Mouse (Mus musculus) forebrain, embryonic 11.5 days (tissue): Measurements from ENCODE around the gene Mfsd12. TPM values are rescaled to one million over a fixed set of nuclear protein-coding genes. Genes with fewer than 3 reads are reported as not detected.

Experiments
- ATAC-seq: fragments of 200-750 bp; cut with Nextera tagmentation; replicated peaks from 2 replicates; pipeline ENCODE4 v1.8.0; 2017; ENCODE audit warnings: moderate TSS enrichment; ENCODE audit not compliant: low FRiP score
- DNase-seq: peaks from one replicate; pipeline ENCODE4 v3.0.0-alpha.2; 2017; ENCODE audit warnings: low spot score
- H3K27ac ChIP-seq: fragments of 300-500 bp; sonication (generic); 2 replicates; pipeline ENCODE4 v1.5.1; 2014; ENCODE audit warnings: low read depth, low read length
- H3K27me3 ChIP-seq: fragments of 300-500 bp; sonication (generic); 2 replicates; pipeline ENCODE4 v1.6.1; 2014; ENCODE audit warnings: mild to moderate bottlenecking, low read length, mixed read lengths; ENCODE audit not compliant: control insufficient read depth, insufficient read depth
- H3K36me3 ChIP-seq: fragments of 300-500 bp; sonication (generic); 2 replicates; pipeline ENCODE4 v1.6.1; 2014; ENCODE audit warnings: mild to moderate bottlenecking, low read length, moderate library complexity, mixed read lengths; ENCODE audit not compliant: control insufficient read depth, insufficient read depth
- H3K4me1 ChIP-seq: fragments of 300-500 bp; sonication (generic); replicated peaks from 2 replicates; pipeline ENCODE4 v1.6.1; 2014; ENCODE audit warnings: low read length, mixed read lengths; ENCODE audit not compliant: control insufficient read depth, insufficient read depth
- H3K4me2 ChIP-seq: fragments of 300-500 bp; sonication (generic); 2 replicates; pipeline ENCODE4 v1.6.1; 2014; ENCODE audit warnings: low read depth, mild to moderate bottlenecking, low read length, moderate library complexity, mixed read lengths; ENCODE audit not compliant: severe bottlenecking
- H3K4me3 ChIP-seq: fragments of 300-500 bp; sonication (generic); 2 replicates; pipeline ENCODE4 v1.5.1; 2014; ENCODE audit warnings: low read depth, low read length
- H3K9ac ChIP-seq: fragments of 300-500 bp; sonication (generic); 2 replicates; pipeline ENCODE4 v1.6.1; 2014; ENCODE audit warnings: low read length
- H3K9me3 ChIP-seq: fragments of 300-500 bp; sonication (generic); 2 replicates; pipeline ENCODE4 v1.6.1; 2016; ENCODE audit warnings: low read length, mixed read lengths; ENCODE audit not compliant: control insufficient read depth
- WGBS: fragments of 180-500 bp; shearing (Covaris S2); extraction: QIAGEN DNeasy Blood & Tissue Kit; methylation state at CpG from one replicate; pipeline ENCODE4 v1.1.7; 2014; 5-methylcytosine and 5-hydroxymethylcytosine counted together
- polyA plus RNA-seq: library from polyadenylated mRNA; unstranded; fragments of >200 nt; fragmentation: Nextera tagmentation; extraction: Ambion mirVana; gene quantifications from 2 replicates; pipeline ENCODE4 v1.2.1, GENCODE M21; 2014

Gene Mfsd12
- polyA plus RNA-seq, 1 experiment from 2014 or later, result 4.7 TPM

DNA sequence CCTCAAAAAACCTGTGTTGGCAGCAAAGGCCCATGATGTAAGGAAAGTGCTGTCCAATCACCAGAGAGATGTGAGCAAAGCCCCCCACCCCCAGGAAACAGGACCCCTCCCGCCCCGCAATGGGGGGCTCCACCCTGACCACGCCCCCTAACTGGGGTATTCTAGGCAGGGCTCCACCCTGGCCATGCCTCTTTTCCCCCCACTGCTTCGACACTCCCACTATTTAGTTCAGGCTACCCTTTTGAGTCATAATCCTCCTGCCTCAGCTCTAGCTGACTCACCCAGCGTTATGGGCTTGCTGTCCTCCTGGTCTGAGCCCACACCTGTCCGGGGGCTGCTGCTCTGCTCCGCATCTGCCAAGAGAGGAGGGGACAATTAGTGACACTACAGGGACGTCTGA, 52.0 kb downstream of the Mfsd12 start:
- no peak overlapping the region for H3K27ac ChIP-seq
- no peak overlapping the region for H3K4me2 ChIP-seq
- peaks cover 23% of the 10 kb centered on the region for H3K4me1 ChIP-seq
- no peak for ATAC-seq
- WGBS, result 16% methylated on average over 8 of the region's 8 CpGs
- no peak for DNase-seq
- peaks cover 32% of the 10 kb centered on the region for H3K27me3 ChIP-seq
- H3K36me3 ChIP-seq, result no peaks in the 10 kb centered on the region; the same call in 1 of the 2 replicates
- no peaks in the 10 kb centered on the region for H3K9me3 ChIP-seq
- no peak overlapping the region for H3K4me3 ChIP-seq
- peak overlapping the region; percentile 8; the same call in 1 of the 2 replicates for H3K9ac ChIP-seq

- Histone ChIP-seq H3K9me3 (no peaks in the 10 kb centered on the region), H3K4me2 (no peak overlapping the region), H3K4me3 (no peak overlapping the region), H3K27ac (no peak overlapping the region), H3K36me3 (no peaks in the 10 kb centered on the region; the same call in 1 of the 2 replicates), H3K27me3 (peaks cover 25% of the 10 kb centered on the region), H3K9ac (no peak overlapping the region), H3K4me1 (peaks cover 31% of the 10 kb centered on the region)
- no peak for ATAC-seq
- no peak for DNase-seq
- WGBS, result 75% methylated on average over 4 of the region's 4 CpGs
Observed at GRCm38 (mm10) chr10:81410350-81410749, 53.1 kb downstream of the Mfsd12 start.

DNA sequence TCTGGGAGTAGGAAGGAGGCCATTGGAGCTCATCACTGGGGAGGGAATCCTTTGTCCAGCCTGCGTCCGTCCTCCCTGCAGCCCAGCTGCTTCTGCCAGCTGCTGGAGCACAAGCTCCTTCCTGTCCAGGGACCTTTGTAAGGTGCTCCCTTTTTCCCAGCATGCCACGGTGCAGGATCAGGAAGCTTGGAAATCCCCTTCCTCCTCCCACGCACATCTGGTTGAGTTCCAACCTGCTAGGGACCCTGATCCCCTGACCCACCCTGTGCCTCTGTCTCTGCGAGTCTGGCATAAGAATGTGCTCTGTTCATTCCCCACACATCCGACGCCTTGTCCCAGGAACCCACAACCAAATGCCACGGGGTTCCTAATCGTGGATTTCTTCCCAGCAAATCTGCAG, 53.7 kb downstream of the Mfsd12 start:
- no peak overlapping the region for H3K27ac ChIP-seq
- H3K9ac ChIP-seq, result no peak overlapping the region
- H3K27me3 ChIP-seq, result peaks cover 25% of the 10 kb centered on the region
- ATAC-seq, result no peak
- DNase-seq, result no peak
- H3K4me1 ChIP-seq, result peaks cover 31% of the 10 kb centered on the region
- no peak overlapping the region for H3K4me3 ChIP-seq
- 83% methylated on average over 9 of the region's 9 CpGs for WGBS
- H3K4me2 ChIP-seq, result no peak overlapping the region
- H3K36me3 ChIP-seq, result no peaks in the 10 kb centered on the region
- H3K9me3 ChIP-seq, result no peaks in the 10 kb centered on the region

DNA sequence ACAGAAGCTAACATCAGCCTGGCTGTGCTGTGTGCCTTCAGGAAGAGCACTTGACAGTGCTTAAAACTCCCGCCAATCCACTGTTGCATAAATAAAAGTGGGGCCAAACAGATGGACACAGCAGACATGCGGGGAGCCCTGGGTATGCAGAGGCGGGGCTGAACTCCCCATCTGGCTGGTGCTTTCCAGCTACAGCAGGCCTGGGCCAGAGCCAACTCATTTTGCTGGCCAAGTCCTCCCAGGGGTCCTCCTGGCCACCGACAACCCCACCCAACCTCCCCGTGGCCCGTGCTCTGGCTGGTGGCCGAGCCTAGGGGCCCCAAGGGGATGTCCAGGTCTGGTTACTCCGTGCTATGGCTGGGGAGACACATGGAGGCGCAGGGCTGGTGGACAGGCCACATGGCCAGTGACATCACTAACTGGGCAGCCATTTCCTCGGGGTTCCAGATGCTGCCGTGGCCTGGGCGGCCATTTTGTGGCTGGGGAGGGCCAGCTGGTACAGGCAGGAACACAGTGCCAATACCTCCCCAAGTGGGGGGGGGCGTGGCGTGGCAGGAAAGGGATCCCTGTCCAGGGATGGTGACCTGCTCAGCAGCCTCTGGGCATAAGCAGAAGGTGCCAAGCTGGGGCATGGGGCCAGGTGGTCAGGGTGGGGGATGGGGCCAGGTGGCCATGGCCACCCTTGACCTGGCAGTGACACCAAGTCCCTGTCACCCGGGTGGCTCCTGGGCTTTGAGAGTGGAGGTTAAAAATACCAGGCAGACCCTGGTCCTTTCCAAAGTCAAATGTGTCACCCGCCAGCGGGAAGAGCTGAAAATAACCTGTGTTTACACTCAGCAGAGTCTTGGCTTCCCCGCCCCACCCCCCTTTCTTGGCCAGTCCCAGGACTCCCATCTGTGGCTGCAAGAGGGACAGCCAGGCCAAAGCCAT, 54.4 kb downstream of the Mfsd12 start:
- 81% methylated on average over 18 of the region's 18 CpGs for WGBS
- Histone ChIP-seq H3K4me1 (peaks cover 35% of the 10 kb centered on the region), H3K4me3 (no peak overlapping the region), H3K27ac (peak overlapping the region; percentile 6; the same call in 1 of the 2 replicates), H3K9me3 (no peaks in the 10 kb centered on the region), H3K36me3 (no peaks in the 10 kb centered on the region), H3K9ac (no peak overlapping the region; the same call in 1 of the 2 replicates), H3K4me2 (no peak overlapping the region), H3K27me3 (peaks cover 19% of the 10 kb centered on the region)
- DNase-seq (no peak), ATAC-seq (no peak)

DNA sequence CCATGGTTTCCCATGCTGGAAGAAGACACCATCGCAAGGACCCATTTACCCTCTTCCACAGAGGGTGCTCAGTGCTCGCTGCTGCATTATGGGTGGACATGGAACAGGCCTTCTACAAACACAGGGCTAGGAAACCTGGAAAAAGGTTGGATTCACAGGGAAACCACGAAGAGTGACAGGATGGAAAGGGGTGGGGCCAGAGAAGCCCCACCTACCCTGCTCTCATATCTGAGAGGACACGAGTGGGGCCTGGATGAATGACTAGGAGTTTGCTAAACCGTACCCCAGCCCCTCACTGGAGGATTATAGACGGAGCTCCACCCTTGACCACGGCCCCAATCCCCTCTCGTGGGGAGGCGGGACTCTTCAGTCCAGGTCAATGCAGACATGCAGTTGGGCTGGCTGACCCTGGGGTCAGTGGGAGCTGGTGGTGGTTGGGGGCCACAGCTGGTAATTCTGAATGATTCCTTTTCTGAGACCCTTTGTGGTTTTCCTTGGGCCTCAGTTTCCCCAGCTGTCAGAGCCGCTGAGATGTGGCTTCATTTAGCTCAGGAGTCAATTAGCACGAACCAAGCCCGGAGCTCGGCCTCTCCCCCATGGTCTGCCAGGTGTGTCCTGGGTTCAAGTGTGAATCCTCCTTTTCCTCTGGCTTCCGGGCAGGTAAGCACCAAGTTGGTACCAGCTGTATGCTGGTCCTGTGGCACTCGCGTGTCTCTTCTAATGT, 55.5 kb downstream of the Mfsd12 start:
- no peak overlapping the region for H3K27ac ChIP-seq
- DNase-seq, result no peak
- H3K4me2 ChIP-seq, result no peak overlapping the region
- no peaks in the 10 kb centered on the region for H3K9me3 ChIP-seq
- peaks cover 9% of the 10 kb centered on the region for H3K27me3 ChIP-seq
- no peak for ATAC-seq
- peaks cover 42% of the 10 kb centered on the region for H3K4me1 ChIP-seq
- no peak overlapping the region for H3K4me3 ChIP-seq
- 80% methylated on average over 16 of the region's 16 CpGs for whole genome bisulfite sequencing
- no peaks in the 10 kb centered on the region for H3K36me3 ChIP-seq
- H3K9ac ChIP-seq, result no peak overlapping the region

DNA sequence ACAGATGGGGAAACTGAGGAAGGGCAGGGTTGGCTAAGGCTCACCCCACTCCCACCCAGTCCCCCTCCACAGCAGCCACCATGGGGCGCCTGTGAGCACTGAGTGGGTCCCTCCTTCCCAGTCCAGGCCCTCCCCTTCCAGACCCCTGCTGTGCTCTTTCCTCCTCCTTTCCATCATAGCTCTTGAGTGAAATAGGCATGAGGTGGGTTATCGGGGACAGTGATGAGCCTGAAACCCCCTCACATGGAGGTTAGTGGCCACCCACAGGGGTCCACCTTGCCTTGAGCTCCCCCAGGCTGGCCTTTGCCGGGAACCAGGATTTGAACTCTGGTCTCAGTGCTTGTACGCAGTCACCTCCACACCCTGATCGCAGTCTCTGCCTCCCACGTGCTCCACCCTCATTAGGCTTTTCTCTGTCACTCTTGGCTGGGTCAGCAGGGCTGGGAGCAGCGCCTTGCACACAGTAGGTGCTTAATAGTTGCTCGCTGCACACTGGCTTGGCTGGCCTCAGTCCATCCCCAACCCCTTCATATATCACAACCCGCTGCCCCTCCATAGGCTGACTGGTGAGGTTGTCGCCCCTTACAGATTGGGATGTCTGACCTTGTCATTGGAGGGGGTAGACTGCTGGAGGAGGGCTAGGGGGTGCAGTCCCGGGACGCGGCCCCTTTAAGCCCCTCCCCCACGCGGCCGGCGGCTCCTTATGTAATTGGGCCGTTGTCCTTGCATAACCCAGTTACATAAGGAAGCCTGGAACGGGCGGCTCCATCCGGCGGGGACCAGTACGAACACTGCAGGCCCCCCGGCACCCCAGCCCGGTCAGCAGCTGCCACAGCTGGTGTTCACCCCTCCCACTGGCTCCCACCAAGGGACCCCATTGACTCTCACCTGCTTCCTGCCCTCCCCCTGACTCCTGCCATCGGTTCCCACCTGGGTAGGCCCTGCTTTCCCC, 56.3 kb downstream of the Mfsd12 start:
- H3K27me3 ChIP-seq, result peaks cover under 1% of the 10 kb centered on the region; the same call in 1 of the 2 replicates
- peak overlapping the region; percentile 40 for H3K4me2 ChIP-seq
- peak; percentile 81 for DNase-seq
- no peaks in the 10 kb centered on the region for H3K36me3 ChIP-seq
- peak overlapping the region; percentile 12; the same call in 1 of the 2 replicates for H3K4me3 ChIP-seq
- H3K9ac ChIP-seq, result peak overlapping the region; percentile 53
- no peaks in the 10 kb centered on the region for H3K9me3 ChIP-seq
- 0 out of 2 replicates have a peak overlapping the region, but pooled peaks have one; percentile 18 for H3K27ac ChIP-seq
- peaks cover 40% of the 10 kb centered on the region for H3K4me1 ChIP-seq
- 28% methylated on average over 26 of the region's 26 CpGs for WGBS
- ATAC-seq, result no peak

GRCm38 (mm10) chr10:81414682-81415081, 57.4 kb downstream of the Mfsd12 start:
- Histone ChIP-seq H3K4me3 (no peak overlapping the region), H3K4me2 (no peak overlapping the region), H3K9ac (no peak overlapping the region; the same call in 1 of the 2 replicates), H3K27ac (no peak overlapping the region), H3K4me1 (peaks cover 38% of the 10 kb centered on the region), H3K9me3 (no peaks in the 10 kb centered on the region), H3K27me3 (no peaks in the 10 kb centered on the region), H3K36me3 (no peaks in the 10 kb centered on the region; the same call in 1 of the 2 replicates)
- DNase-seq (peak; percentile 76), ATAC-seq (no peak)

DNA sequence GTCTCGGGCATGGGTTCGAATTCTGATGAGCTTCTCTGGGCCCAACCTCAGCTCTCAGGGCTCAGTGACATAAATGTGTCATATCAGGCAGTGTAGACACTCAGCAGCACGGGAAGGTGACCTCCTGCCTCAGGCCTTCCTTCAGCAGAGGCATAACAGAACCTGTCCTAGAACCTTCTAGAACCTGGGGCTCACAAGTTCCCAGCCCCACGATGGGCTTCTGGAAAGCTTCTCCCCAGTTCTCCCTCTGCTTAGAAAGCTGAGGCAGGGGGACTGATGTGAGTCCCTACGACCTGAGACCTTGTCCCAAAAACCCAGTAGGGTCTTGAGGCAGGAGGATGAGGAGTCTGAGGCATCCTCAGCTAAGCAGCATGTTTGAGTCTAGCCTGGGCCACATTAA, 57.9 kb downstream of the Mfsd12 start:
- no peak for DNase-seq
- no peaks in the 10 kb centered on the region for H3K27me3 ChIP-seq
- no peaks in the 10 kb centered on the region; the same call in 1 of the 2 replicates for H3K36me3 ChIP-seq
- H3K9ac ChIP-seq, result no peak overlapping the region; the same call in 1 of the 2 replicates
- no peak overlapping the region for H3K27ac ChIP-seq
- WGBS, result 81% methylated on average over 5 of the region's 5 CpGs
- no peak overlapping the region for H3K4me3 ChIP-seq
- no peak overlapping the region for H3K4me2 ChIP-seq
- H3K9me3 ChIP-seq, result no peaks in the 10 kb centered on the region
- H3K4me1 ChIP-seq, result peaks cover 36% of the 10 kb centered on the region
- ATAC-seq, result no peak
